Mouse (Mus musculus) T-cell, adult 66 days (primary cell): ENCODE measurements around the gene Tbc1d9b. TPM values are rescaled to one million over a fixed set of nuclear protein-coding genes. Genes with fewer than 3 reads are reported as not detected.

Source experiments
- total RNA-seq, 2 experiments: library from RNA; stranded (reverse); gene quantifications; 3 replicates in 1 of 2; 4 replicates in 1 of 2; pipeline ENCODE4 v1.2.4; 2023

The Tbc1d9b gene
- total RNA-seq = 10 to 100 TPM; 74.5 to 79.3 TPM

GRCm38 (mm10) chr11:50130811-50131766 lies at the start of gene Tbc1d9b:
Gene Tbc1d9b (plus strand): TSS chr11:50131396.

GRCm38 (mm10) chr11:50174111-50174729 lies 43.0 kb downstream of the Tbc1d9b start, which contains the start of gene Mrnip:
Gene Mrnip (plus strand): TSS chr11:50174444.

GRCm38 (mm10) chr11:50210505-50211151 lies 79.4 kb downstream of the Tbc1d9b start, which contains the start of the genes Sqstm1 and Mgat4b:
Gene Sqstm1 (minus strand): TSS chr11:50210827.
Gene Mgat4b (plus strand): TSS chr11:50210890.

Other genes with a start within 250 kb of the Tbc1d9b start
- gene Rasgef1c, start 229.6 kb upstream of the Tbc1d9b start, total RNA-seq = under 1 TPM in 1 of 2 experiments, not detected in 1; 0.27 TPM
- 10 to 100 TPM; 23.0 to 24.8 TPM for gene Rnf130, start 106.0 kb upstream of the Tbc1d9b start, total RNA-seq
- gene Mrnip, start 43.0 kb downstream of the Tbc1d9b start, total RNA-seq = 1 to 10 TPM; 3.8 to 4.2 TPM
- 100 to 1,000 TPM; 403 to 404 TPM for gene Sqstm1, start 79.4 kb downstream of the Tbc1d9b start, total RNA-seq
- 10 to 100 TPM; 10.4 to 14.6 TPM for gene Mgat4b, start 79.5 kb downstream of the Tbc1d9b start, total RNA-seq
- not detected for gene Ltc4s, start 107.2 kb downstream of the Tbc1d9b start, total RNA-seq
- 10 to 100 TPM; 42.7 to 44.5 TPM for gene Maml1, start 160.9 kb downstream of the Tbc1d9b start, total RNA-seq
- 100 to 1,000 TPM; 170 to 196 TPM for gene Canx, start 194.3 kb downstream of the Tbc1d9b start, total RNA-seq
- not detected for gene Cby3, start 223.1 kb downstream of the Tbc1d9b start, total RNA-seq
- 1,000 to 10,000 TPM in 1 of 2 experiments, 100 to 1,000 TPM in 1; 983 to 1,083 TPM for gene Hnrnph1, start 245.6 kb downstream of the Tbc1d9b start, total RNA-seq